Mouse (Mus musculus): ENCODE data around the gene Olah.
"Not testable (repeated sequence)": the region's sequence is repeated elsewhere in the genome, so short reads cannot be mapped to it uniquely, and the experiment has no call there.

The Olah gene

GRCm38 (mm10) chr2:3397110-3397509 lies at the start of gene Olah:
Gene Olah (minus strand): TSS chr2:3397210.
- in situ Hi-C loops (cut with MboI; ENCODE audit: low pct_unique_long_range_greater_than_20kb in 1 of 2, low sequenced_read_pairs in 2 of 2, unreplicated experiment in 1 of 2) = not testable (repeated sequence)

GRCm38 (mm10) chr2:3445984-3446383 lies 49.0 kb upstream of the Olah start:
- in situ Hi-C loops (cut with MboI; ENCODE audit: low pct_unique_long_range_greater_than_20kb in 1 of 2, low sequenced_read_pairs in 2 of 2, unreplicated experiment in 1 of 2) = no loop called here

- in situ Hi-C loops (cut with MboI; ENCODE audit: low pct_unique_long_range_greater_than_20kb in 1 of 2, low sequenced_read_pairs in 2 of 2, unreplicated experiment in 1 of 2) = no loop called here
Observed at GRCm38 (mm10) chr2:3444206-3444605, 47.2 kb upstream of the Olah start.

GRCm38 (mm10) chr2:3437956-3438355 lies 40.9 kb upstream of the Olah start:
- in situ Hi-C loops (cut with MboI; ENCODE audit: low pct_unique_long_range_greater_than_20kb in 1 of 2, low sequenced_read_pairs in 2 of 2, unreplicated experiment in 1 of 2) = no loop called here

GRCm38 (mm10) chr2:3435369-3436061 lies 38.5 kb upstream of the Olah start:
- in situ Hi-C loops (cut with MboI; ENCODE audit: low pct_unique_long_range_greater_than_20kb in 1 of 2, low sequenced_read_pairs in 2 of 2, unreplicated experiment in 1 of 2) = no loop called here

GRCm38 (mm10) chr2:3430956-3431355 lies 33.9 kb upstream of the Olah start:
- in situ Hi-C loops (cut with MboI; ENCODE audit: low pct_unique_long_range_greater_than_20kb in 1 of 2, low sequenced_read_pairs in 2 of 2, unreplicated experiment in 1 of 2) = no loop called here

GRCm38 (mm10) chr2:3424579-3424910 lies 27.5 kb upstream of the Olah start:
- in situ Hi-C loops (cut with MboI; ENCODE audit: low pct_unique_long_range_greater_than_20kb in 1 of 2, low sequenced_read_pairs in 2 of 2, unreplicated experiment in 1 of 2) = no loop called here

GRCm38 (mm10) chr2:3423841-3424578 lies 27.0 kb upstream of the Olah start, which contains the start of gene Dclre1c:
Gene Dclre1c (plus strand): TSS chr2:3424131.
- in situ Hi-C loops (cut with MboI; ENCODE audit: low pct_unique_long_range_greater_than_20kb in 1 of 2, low sequenced_read_pairs in 2 of 2, unreplicated experiment in 1 of 2) = no loop called here

- in situ Hi-C loops (cut with MboI; ENCODE audit: low pct_unique_long_range_greater_than_20kb in 1 of 2, low sequenced_read_pairs in 2 of 2, unreplicated experiment in 1 of 2) = no loop called here
Observed at GRCm38 (mm10) chr2:3422548-3422947, 25.5 kb upstream of the Olah start, which contains the start of gene Meig1. Gene Meig1 (minus strand): TSS chr2:3422648.

GRCm38 (mm10) chr2:3420157-3420556 lies 23.1 kb upstream of the Olah start:
- in situ Hi-C loops (cut with MboI; ENCODE audit: low pct_unique_long_range_greater_than_20kb in 1 of 2, low sequenced_read_pairs in 2 of 2, unreplicated experiment in 1 of 2) = no loop called here

- in situ Hi-C loops (cut with MboI; ENCODE audit: low pct_unique_long_range_greater_than_20kb in 1 of 2, low sequenced_read_pairs in 2 of 2, unreplicated experiment in 1 of 2) = no loop called here
Observed at GRCm38 (mm10) chr2:3418883-3419431, 21.9 kb upstream of the Olah start.

- in situ Hi-C loops (cut with MboI; ENCODE audit: low pct_unique_long_range_greater_than_20kb in 1 of 2, low sequenced_read_pairs in 2 of 2, unreplicated experiment in 1 of 2) = no loop called here
Observed at GRCm38 (mm10) chr2:3415676-3416075, 18.7 kb upstream of the Olah start.

GRCm38 (mm10) chr2:3414241-3414640 lies 17.2 kb upstream of the Olah start:
- in situ Hi-C loops (cut with MboI; ENCODE audit: low pct_unique_long_range_greater_than_20kb in 1 of 2, low sequenced_read_pairs in 2 of 2, unreplicated experiment in 1 of 2) = loop anchor here in 1 of 2 experiments (5.0 kb wide), 1 partner anchor 72 kb away; no protein-coding TSS in a partner anchor

- in situ Hi-C loops (cut with MboI; ENCODE audit: low pct_unique_long_range_greater_than_20kb in 1 of 2, low sequenced_read_pairs in 2 of 2, unreplicated experiment in 1 of 2) = no loop called here
Observed at GRCm38 (mm10) chr2:3407756-3408155, 10.7 kb upstream of the Olah start.

- in situ Hi-C loops (cut with MboI; ENCODE audit: low pct_unique_long_range_greater_than_20kb in 1 of 2, low sequenced_read_pairs in 2 of 2, unreplicated experiment in 1 of 2) = no loop called here
Observed at GRCm38 (mm10) chr2:3405981-3406380, 9.0 kb upstream of the Olah start.

GRCm38 (mm10) chr2:3391945-3392344 lies 5.1 kb downstream of the Olah start:
- in situ Hi-C loops (cut with MboI; ENCODE audit: low pct_unique_long_range_greater_than_20kb in 1 of 2, low sequenced_read_pairs in 2 of 2, unreplicated experiment in 1 of 2) = no loop called here

- in situ Hi-C loops (cut with MboI; ENCODE audit: low pct_unique_long_range_greater_than_20kb in 1 of 2, low sequenced_read_pairs in 2 of 2, unreplicated experiment in 1 of 2) = no loop called here
Observed at GRCm38 (mm10) chr2:3387105-3387860, 9.7 kb downstream of the Olah start.

- in situ Hi-C loops (cut with MboI; ENCODE audit: low pct_unique_long_range_greater_than_20kb in 1 of 2, low sequenced_read_pairs in 2 of 2, unreplicated experiment in 1 of 2) = no loop called here
Observed at GRCm38 (mm10) chr2:3365127-3365526, 31.9 kb downstream of the Olah start.

- in situ Hi-C loops (cut with MboI; ENCODE audit: low pct_unique_long_range_greater_than_20kb in 1 of 2, low sequenced_read_pairs in 2 of 2, unreplicated experiment in 1 of 2) = no loop called here
Observed at GRCm38 (mm10) chr2:3361067-3361466, 35.9 kb downstream of the Olah start.

Data from mouse embryonic stem cell (cell line).